Mouse (Mus musculus): ENCODE data around the gene Pxk. TPM values are rescaled to one million over a fixed set of nuclear protein-coding genes. Genes with fewer than 3 reads are reported as not detected.
"Not testable (repeated sequence)": the region's sequence is repeated elsewhere in the genome, so short reads cannot be mapped to it uniquely, and the experiment has no call there.

The Pxk gene
- polyA plus RNA-seq, 1 experiment from 2014 or later: 31.5 TPM

GRCm38 (mm10) chr14:8159141-8159540 lies 61.1 kb downstream of the Pxk start:
- ATAC-seq (ENCODE audit: low FRiP score, low read depth): no peak
- no peaks in the 10 kb centered on the region for H3K27me3 ChIP-seq
- no peak overlapping the region for H3K27ac ChIP-seq
- 79% methylated on average over 3 of the region's 3 CpGs for WGBS
- no peak overlapping the region for H3K4me2 ChIP-seq (replicated peaks)
- H3K9me3 ChIP-seq: no peaks in the 10 kb centered on the region
- H3K4me3 ChIP-seq: no peak overlapping the region
- H3K4me1 ChIP-seq: no peaks in the 10 kb centered on the region
- no peak overlapping the region for H3K9ac ChIP-seq
- H3K36me3 ChIP-seq: peaks cover 42% of the 10 kb centered on the region

DNA sequence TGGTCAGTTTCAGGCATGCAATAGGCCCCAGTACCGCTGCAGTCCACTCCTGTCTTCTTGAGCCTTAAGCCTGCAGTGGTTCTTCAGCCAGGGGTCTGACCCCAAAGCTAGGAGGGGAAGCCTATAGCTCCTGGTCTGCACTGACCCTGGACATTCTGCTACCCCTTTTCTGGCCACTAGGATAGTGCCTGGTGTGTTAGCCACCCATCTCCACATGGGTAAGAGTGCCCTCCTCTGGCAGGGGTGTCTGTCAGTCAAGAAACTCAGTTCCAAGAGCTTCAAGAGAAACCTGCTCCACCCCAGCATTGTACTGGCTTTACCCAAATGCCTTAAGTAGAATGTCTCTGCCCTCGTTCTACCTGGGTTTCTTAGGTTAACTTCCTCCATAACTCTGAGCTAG lies 63.8 kb downstream of the Pxk start:
- H3K9me3 ChIP-seq: no peaks in the 10 kb centered on the region
- no peak overlapping the region for H3K9ac ChIP-seq
- no peak overlapping the region for H3K27ac ChIP-seq
- H3K4me2 ChIP-seq (replicated peaks): no peak overlapping the region
- peaks cover 59% of the 10 kb centered on the region for H3K36me3 ChIP-seq
- H3K4me1 ChIP-seq: no peaks in the 10 kb centered on the region
- WGBS: 83% methylated on average over 2 of the region's 2 CpGs
- H3K27me3 ChIP-seq: no peaks in the 10 kb centered on the region
- no peak for ATAC-seq (ENCODE audit: low FRiP score, low read depth)
- H3K4me3 ChIP-seq: no peak overlapping the region

DNA sequence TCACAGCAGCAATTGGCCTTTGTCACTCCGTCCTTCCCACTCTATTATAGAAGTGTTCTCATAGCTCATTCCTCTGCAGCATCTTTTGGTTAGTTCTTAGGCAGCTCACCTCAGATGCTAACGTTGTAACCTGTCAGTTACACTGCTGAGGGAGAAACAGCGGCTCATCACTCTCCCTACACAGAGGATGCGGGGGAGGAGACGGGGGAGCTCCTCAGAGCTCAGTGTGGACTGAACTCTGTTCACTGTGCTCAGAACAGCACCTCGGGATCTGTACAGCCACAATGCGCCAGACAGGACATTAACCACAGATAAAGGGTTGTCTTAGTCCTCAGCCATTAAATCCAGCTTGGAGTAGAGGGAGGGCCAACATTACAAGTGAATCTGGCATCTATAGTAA lies 66.5 kb downstream of the Pxk start:
- 83% methylated on average over 7 of the region's 7 CpGs for WGBS
- H3K9me3 ChIP-seq: no peaks in the 10 kb centered on the region
- H3K4me1 ChIP-seq: no peaks in the 10 kb centered on the region
- H3K27me3 ChIP-seq: no peaks in the 10 kb centered on the region
- H3K36me3 ChIP-seq: peaks cover 82% of the 10 kb centered on the region
- no peak overlapping the region for H3K4me2 ChIP-seq (replicated peaks)
- no peak for ATAC-seq (ENCODE audit: low FRiP score, low read depth)
- no peak overlapping the region for H3K27ac ChIP-seq
- H3K9ac ChIP-seq: no peak overlapping the region
- no peak overlapping the region for H3K4me3 ChIP-seq

DNA sequence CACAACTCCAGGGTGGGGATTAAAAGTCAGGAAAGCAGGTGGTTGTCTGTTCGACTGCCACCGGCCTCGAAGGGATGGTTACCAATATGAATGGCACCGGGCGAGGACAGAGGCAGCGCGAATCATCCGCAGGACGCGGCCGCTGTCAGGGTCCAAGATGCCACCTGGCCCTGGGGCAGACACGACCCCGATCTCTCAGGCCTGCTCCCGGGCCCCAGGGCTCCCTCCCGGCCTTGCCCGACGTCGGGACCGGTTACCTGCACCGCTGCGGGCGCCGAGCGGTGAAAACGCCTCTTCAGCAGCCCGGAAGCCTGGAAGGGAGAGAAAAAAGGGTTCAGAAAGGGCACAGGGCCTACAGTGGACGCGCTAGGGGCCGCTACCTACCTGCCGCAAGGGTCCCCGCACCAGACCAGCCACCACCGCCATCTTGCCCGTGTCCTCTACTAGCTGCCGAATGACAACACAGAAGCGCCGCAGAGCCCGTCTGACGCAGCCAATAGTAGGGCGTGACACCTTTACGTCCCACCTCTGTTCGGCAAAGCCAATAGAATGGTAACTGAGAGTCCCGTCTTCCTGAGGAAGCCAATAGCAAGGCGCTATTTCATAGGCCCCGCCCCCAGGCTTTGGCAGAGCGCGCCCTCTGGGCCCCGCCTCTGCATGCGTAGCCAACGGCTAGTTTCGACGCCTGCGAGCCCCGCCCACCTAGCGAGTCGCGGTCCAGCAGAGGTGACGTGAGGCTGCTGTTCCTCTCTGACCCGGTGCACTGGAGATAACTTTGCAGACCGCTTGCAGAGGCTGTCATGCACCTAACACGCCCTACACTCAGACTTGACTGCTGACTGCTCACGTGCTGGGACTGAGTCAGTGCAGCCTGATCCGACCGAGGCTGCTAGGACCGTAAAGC lies 74.7 kb downstream of the Pxk start, which contains the start of gene Pdhb:
Gene Pdhb (minus strand): TSS at position 519 of the 904 bp plus-strand sequence.
- H3K4me3 ChIP-seq: peak within 1 kb of the TSS; percentile 98
- H3K4me1 ChIP-seq: peaks cover 10% of the 10 kb centered on the region

DNA sequence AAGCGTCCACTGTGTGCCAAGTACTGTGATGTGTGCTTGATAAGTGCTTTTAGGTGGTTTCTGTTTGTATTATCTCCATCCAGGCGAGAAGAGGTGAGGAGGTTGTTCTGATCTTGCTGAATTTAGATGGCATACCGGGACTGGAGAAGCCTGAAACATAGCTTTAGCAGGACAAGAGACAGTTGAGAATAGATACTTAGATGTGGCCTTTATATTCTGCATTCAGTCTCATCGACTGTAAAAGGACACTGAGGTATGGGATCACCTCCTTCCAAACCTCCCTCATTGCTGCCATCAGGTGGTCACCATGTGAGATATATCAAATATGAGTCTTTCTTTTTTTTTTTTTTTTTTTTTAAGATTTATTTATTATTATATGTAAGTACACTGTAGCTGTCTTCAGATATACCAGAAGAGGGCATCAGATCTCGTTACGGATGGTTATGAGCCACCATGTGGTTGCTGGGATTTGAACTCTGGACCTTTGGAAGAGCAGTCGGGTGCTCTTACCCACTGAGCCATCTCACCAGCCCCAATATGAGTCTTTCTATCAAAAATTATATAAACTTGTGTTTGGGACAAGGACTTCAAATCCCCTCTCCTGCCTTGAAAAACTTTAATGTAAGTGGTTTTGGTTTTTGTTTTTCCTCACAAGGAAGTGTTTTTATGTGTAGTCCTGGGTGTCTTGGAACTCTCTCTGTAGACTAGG lies 75.7 kb downstream of the Pxk start:
- not testable (repeated sequence) for H3K27me3 ChIP-seq; H3K9me3 ChIP-seq; H3K4me1 ChIP-seq; ATAC-seq (ENCODE audit: low FRiP score, low read depth)
- peaks cover 24% of the 10 kb centered on the region for H3K36me3 ChIP-seq
- peak overlapping the region; percentile 79 for H3K4me2 ChIP-seq (replicated peaks)
- WGBS: 29% methylated on average over 6 of the region's 7 CpGs
- peak overlapping the region; percentile 98 for H3K4me3 ChIP-seq
- H3K27ac ChIP-seq: peak overlapping the region; percentile 52; the same call in 1 of the 2 replicates
- H3K9ac ChIP-seq: peak overlapping the region; percentile 68

More for the DNA sequence above, 74.7 kb downstream of the Pxk start, which contains the start of gene Pdhb:
- Histone ChIP-seq H3K36me3 (peaks cover 34% of the 10 kb centered on the region), H3K4me2 (replicated peaks) (peak within 1 kb of the TSS; percentile 79), H3K9me3 (no peaks in the 10 kb centered on the region), H3K27me3 (no peaks in the 10 kb centered on the region), H3K27ac (peak within 1 kb of the TSS; percentile 75), H3K9ac (peak within 1 kb of the TSS; percentile 96)
- peak; percentile 100 for ATAC-seq (ENCODE audit: low FRiP score, low read depth)
- under 1% methylated on average over 63 of the region's 64 CpGs for WGBS

DNA sequence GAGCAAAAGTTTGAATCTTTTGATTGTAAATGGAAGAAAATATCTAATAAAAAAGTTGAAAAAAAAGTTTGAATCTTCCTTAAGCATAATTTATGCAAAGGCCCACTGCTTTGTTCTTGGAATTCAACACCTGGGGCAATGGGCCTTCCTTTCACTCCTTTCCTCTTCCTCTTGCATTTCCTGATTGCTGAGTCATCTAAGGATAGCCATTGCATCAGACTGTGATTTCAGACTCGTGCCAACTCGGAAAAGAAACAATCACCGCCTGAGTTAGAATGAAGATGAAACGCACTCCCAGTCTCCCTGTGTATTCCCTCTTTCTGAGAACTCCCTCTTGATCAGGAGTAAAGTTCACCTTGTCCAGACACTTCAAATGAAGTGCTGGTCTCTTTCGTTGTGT lies 76.6 kb downstream of the Pxk start:
- Histone ChIP-seq H3K36me3 (peaks cover 15% of the 10 kb centered on the region), H3K27me3 (no peaks in the 10 kb centered on the region), H3K9ac (no peak overlapping the region), H3K4me2 (replicated peaks) (no peak overlapping the region), H3K4me1 (peaks cover 10% of the 10 kb centered on the region), H3K27ac (no peak overlapping the region), H3K4me3 (no peak overlapping the region), H3K9me3 (no peaks in the 10 kb centered on the region)
- 81% methylated on average over 5 of the region's 5 CpGs for WGBS
- ATAC-seq (ENCODE audit: low FRiP score, low read depth): no peak

- Histone ChIP-seq H3K27me3 (no peaks in the 10 kb centered on the region), H3K4me3 (no peak overlapping the region), H3K4me1 (peaks cover 10% of the 10 kb centered on the region), H3K4me2 (replicated peaks) (no peak overlapping the region), H3K9me3 (no peaks in the 10 kb centered on the region), H3K27ac (no peak overlapping the region), H3K9ac (no peak overlapping the region), H3K36me3 (no peaks in the 10 kb centered on the region; the same call in 1 of the 2 replicates)
- no peak for ATAC-seq (ENCODE audit: low FRiP score, low read depth)
- WGBS: 72% methylated on average over 5 of the region's 5 CpGs
These were observed 78.2 kb downstream of the Pxk start for GRCm38 (mm10) chr14:8176251-8176650.

DNA sequence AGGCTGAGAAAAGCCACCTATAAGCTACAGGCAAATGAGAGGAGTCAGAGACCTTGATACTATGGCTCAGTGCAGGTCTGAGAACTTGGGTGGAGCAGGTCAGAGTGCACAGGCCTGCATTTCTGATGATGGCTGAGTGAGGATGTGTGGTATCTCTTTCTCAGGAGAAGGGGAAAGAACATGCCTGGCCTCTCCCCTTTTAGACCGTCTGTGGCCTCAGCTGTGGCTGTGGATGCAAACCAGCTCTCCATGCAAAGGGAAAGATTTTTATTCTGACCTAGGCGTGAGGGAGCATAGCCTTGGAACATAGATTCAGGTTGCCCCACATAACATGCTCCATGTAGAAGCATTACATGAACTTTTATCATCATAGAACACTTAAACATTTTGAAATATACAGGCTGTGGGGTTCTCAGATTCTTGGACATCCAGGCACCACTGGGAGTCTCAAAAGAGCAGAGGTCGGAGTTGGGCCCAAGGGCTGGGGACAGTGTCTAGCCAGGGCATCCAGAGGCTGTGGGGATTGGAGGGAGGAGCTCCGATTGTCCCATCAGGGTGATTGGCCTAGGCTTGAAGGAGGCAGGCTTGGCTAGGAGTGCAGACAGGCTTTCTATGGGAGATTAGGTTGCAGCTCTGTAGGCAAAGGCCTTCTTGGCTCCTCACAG lies 82.5 kb downstream of the Pxk start:
- H3K9ac ChIP-seq: no peak overlapping the region
- no peak overlapping the region for H3K27ac ChIP-seq
- no peaks in the 10 kb centered on the region; the same call in 1 of the 2 replicates for H3K9me3 ChIP-seq
- H3K4me2 ChIP-seq (replicated peaks): no peak overlapping the region
- no peaks in the 10 kb centered on the region for H3K36me3 ChIP-seq
- no peak overlapping the region for H3K4me3 ChIP-seq
- no peaks in the 10 kb centered on the region for H3K4me1 ChIP-seq
- no peaks in the 10 kb centered on the region for H3K27me3 ChIP-seq
- 67% methylated on average over 4 of the region's 4 CpGs for WGBS
- ATAC-seq (ENCODE audit: low FRiP score, low read depth): no peak

DNA sequence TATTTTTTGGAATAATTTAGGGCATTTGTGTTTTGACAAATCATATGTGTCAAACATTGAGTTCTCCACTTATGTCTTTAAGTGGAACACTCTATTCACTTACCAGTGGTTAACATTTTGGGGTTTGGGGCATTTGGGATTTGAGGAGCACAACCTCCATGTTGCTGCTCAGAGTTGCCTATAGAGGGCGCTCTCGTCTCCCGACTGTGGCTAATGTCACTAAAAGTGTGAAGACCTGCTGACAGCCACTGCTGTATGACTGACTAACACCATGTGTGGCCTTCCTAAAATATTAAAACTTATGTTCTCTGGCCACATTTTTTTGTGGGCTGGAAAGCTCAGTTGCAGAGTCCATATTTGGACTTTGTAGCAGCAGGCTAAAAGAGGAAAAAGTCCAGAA lies 85.3 kb downstream of the Pxk start:
- Histone ChIP-seq H3K9ac (no peak overlapping the region), H3K27ac (no peak overlapping the region), H3K27me3 (no peaks in the 10 kb centered on the region), H3K9me3 (no peaks in the 10 kb centered on the region; the same call in 1 of the 2 replicates), H3K4me1 (no peaks in the 10 kb centered on the region), H3K36me3 (no peaks in the 10 kb centered on the region), H3K4me3 (no peak overlapping the region), H3K4me2 (replicated peaks) (no peak overlapping the region)
- no peak for ATAC-seq (ENCODE audit: low FRiP score, low read depth)
- 60% methylated on average over 3 of the region's 3 CpGs for WGBS

DNA sequence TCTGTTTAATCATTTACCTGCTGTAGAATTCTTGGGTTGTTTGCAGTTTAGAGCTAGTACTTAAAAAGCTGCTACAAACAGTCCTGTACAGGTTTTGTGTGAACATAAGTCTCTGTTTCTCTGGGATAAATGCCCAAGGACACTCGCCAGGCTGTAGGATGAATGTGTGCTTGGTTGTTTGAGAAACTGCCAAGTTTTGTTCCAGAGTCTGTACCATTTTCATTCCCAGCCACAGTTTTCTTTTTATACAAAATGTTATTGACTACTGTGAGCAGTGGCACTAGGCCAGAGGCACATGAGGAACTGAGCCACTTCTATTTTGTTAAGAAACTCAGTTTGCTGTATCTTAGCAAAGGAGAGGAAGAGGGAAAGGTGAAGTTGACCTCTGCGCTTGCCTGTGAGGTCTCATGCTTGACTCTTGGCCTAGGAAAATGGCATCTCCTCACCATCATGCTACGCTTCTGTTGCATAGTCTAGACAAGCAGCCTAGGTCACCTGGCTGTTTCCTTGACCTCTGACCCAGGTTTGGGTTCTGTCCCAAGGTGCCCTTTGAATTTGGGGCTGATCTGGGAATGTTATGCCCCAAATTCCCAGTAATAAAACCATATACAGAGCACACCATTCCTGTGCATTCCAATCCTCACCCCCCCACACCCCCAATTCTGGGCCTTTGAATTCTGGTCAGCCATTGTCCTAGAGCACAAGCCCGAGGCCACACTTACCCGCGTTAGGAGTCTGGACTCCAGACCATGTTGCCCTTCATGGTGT lies 88.5 kb downstream of the Pxk start:
- Histone ChIP-seq H3K4me1 (peaks cover 2% of the 10 kb centered on the region), H3K27me3 (no peaks in the 10 kb centered on the region), H3K9me3 (no peaks in the 10 kb centered on the region; the same call in 1 of the 2 replicates), H3K4me3 (no peak overlapping the region), H3K4me2 (replicated peaks) (no peak overlapping the region), H3K9ac (no peak overlapping the region), H3K27ac (no peak overlapping the region), H3K36me3 (no peaks in the 10 kb centered on the region)
- WGBS: 89% methylated on average over 6 of the region's 6 CpGs
- ATAC-seq (ENCODE audit: low FRiP score, low read depth): no peak

DNA sequence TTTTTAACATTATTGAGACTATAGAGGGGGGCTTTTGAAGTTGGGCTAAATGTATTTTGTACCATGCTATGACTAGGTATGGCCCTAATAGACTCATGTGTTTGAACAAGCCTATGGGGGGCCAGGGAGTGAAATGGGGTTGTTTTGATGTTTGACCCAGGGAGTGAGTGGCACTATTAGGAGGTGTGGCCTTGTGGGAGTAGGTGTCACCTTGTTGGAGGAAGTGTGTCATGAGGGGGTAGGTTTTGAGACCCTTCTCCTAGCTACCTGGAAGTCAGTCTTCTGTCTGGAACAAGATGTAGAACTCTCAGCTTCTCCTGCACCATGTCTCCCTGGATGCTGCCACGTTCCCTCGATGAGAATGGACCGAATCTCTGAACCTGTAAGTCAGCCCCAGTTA lies 92.5 kb downstream of the Pxk start:
- ATAC-seq (ENCODE audit: low FRiP score, low read depth): no peak
- 88% methylated on average over 3 of the region's 3 CpGs for WGBS
- H3K4me1 ChIP-seq: peaks cover 16% of the 10 kb centered on the region
- no peak overlapping the region for H3K27ac ChIP-seq
- no peak overlapping the region for H3K4me2 ChIP-seq (replicated peaks)
- H3K36me3 ChIP-seq: no peaks in the 10 kb centered on the region
- H3K27me3 ChIP-seq: no peaks in the 10 kb centered on the region
- no peak overlapping the region for H3K4me3 ChIP-seq
- H3K9me3 ChIP-seq: no peaks in the 10 kb centered on the region
- H3K9ac ChIP-seq: no peak overlapping the region

All from limb, embryonic 13.5 days (tissue).